Mouse (Mus musculus) intestine, embryonic 16.5 days (tissue): Measurements from ENCODE around the gene Cryl1. TPM values are rescaled to one million over a fixed set of nuclear protein-coding genes. Genes with fewer than 3 reads are reported as not detected.

ENCODE experiments used
- ATAC-seq: fragments of 200-750 bp; cut with Nextera tagmentation; 2 replicates; pipeline ENCODE4 v1.8.0; 2017; ENCODE audit warnings: moderate TSS enrichment, moderate library complexity
- H3K27ac ChIP-seq: fragments of 300-500 bp; sonication (generic); 2 replicates; pipeline ENCODE4 v1.5.1; 2014; ENCODE audit warnings: mild to moderate bottlenecking, low read length
- H3K27me3 ChIP-seq: fragments of 300-500 bp; sonication (generic); replicated peaks from 2 replicates; pipeline ENCODE4 v1.6.1; 2014; ENCODE audit warnings: low read length, control low read depth, mixed read lengths; ENCODE audit not compliant: control insufficient read depth, insufficient read depth
- H3K36me3 ChIP-seq: fragments of 300-500 bp; sonication (generic); 2 replicates; pipeline ENCODE4 v1.6.1; 2014; ENCODE audit warnings: low read length, control low read depth; ENCODE audit not compliant: control insufficient read depth, insufficient read depth
- H3K4me1 ChIP-seq: fragments of 300-500 bp; sonication (generic); 2 replicates; pipeline ENCODE4 v1.6.1; 2014; ENCODE audit warnings: low read length, control low read depth, mixed read lengths; ENCODE audit not compliant: control insufficient read depth, insufficient read depth
- H3K4me2 ChIP-seq: fragments of 300-500 bp; sonication (generic); 2 replicates; pipeline ENCODE4 v1.6.1; 2014; ENCODE audit warnings: low read depth, low read length, control low read depth
- H3K4me3 ChIP-seq: fragments of 300-500 bp; sonication (generic); 2 replicates; pipeline ENCODE4 v1.5.1; 2014; ENCODE audit warnings: mild to moderate bottlenecking, low read length
- H3K9ac ChIP-seq: fragments of 300-500 bp; sonication (generic); 2 replicates; pipeline ENCODE4 v1.6.1; 2014; ENCODE audit warnings: low read depth, low read length
- H3K9me3 ChIP-seq: fragments of 300-500 bp; sonication (generic); 2 replicates; pipeline ENCODE4 v1.6.1; 2016; ENCODE audit warnings: low read length, control low read depth; ENCODE audit not compliant: control insufficient read depth
- WGBS: fragments of 180-500 bp; shearing (Covaris S2); extraction: QIAGEN DNeasy Blood & Tissue Kit; methylation state at CpG from one replicate; pipeline ENCODE4 v1.1.7; 2014; 5-methylcytosine and 5-hydroxymethylcytosine counted together
- polyA plus RNA-seq: library from polyadenylated mRNA; unstranded; fragments of >200 nt; fragmentation: Nextera tagmentation; extraction: Ambion mirVana; gene quantifications from 2 replicates; pipeline ENCODE4 v1.2.1, GENCODE M21; 2015

Gene Cryl1
- polyA plus RNA-seq, 1 experiment from 2014 or later: 139 TPM

DNA sequence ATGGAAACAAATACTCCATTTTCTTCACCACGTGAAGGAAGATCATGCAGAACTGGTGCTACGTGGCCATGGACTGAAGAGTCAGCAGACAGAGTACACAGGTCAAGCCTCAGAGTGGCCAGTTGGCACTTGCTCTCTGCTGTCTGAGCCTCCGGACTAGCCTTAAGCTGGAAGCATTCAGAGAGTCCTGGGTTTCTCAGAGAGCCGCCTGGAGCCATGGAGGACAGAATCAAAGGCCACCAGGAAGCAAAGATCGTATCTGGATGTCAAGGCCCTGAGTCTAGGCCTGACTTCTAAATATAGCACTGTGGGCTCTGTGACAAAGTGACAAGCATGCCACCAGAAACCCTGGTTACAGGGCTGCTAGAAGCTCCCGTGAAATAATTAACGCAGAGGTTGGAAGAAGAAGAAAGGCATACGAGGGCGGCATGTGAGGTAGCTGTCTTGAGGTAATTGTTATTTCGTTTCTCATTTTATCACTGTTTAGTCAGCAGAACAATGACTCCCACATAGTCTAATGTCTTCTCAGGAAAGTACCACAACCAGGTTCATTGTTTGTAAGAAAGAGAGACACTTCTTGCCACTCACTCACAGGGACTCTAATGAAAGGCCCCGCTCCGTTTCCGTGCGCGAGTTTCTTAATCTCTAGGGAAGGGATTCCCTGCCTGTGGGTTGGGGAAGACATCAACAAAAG, 55.1 kb downstream of the Cryl1 start:
- Histone ChIP-seq H3K9me3 (no peaks in the 10 kb centered on the region), H3K36me3 (no peaks in the 10 kb centered on the region), H3K27me3 (no peaks in the 10 kb centered on the region), H3K4me1 (no peaks in the 10 kb centered on the region), H3K4me3 (no peak overlapping the region), H3K27ac (no peak overlapping the region), H3K4me2 (no peak overlapping the region), H3K9ac (no peak overlapping the region)
- ATAC-seq: no peak; the same call in 1 of the 2 replicates
- WGBS: 68% methylated on average over 15 of the region's 15 CpGs

DNA sequence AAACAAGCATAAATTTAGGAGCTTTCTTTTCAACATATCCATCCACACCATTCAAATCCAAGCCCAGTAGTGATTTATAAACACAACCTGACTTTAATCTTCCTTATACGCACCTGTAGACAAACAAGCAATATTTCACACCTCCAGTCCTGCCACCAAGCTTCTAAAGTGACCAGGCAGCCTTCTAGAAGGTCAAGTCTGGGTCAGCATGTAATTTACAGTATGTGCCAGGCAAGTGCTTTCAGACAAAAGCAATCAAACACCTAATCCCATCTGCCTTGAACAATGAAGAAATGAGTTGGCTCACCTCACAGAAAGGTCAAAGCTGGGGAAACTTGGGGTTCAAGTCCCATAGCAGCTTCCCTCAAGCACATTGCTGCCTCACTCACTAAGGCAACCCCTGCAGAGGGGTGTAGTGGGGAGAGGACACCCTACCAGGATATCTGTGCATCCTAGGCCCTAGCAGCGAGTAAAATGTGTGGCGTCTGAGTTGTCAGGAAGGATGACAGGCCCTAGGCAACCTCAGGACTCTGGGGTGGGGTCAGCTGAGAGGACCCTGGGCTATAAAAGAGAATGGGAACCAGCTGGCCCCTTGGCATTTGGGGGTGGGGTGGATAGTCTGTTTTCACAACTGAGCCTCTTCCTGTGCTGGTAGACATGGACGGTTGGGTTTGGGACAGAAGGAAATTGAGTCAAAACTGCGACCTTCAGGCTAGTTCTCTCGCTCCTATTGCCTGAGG, 55.8 kb downstream of the Cryl1 start:
- H3K36me3 ChIP-seq: no peaks in the 10 kb centered on the region
- H3K9ac ChIP-seq: no peak overlapping the region
- no peaks in the 10 kb centered on the region for H3K27me3 ChIP-seq
- ATAC-seq: no peak
- no peaks in the 10 kb centered on the region for H3K4me1 ChIP-seq
- no peak overlapping the region for H3K27ac ChIP-seq
- WGBS: 68% methylated on average over 6 of the region's 6 CpGs
- H3K9me3 ChIP-seq: no peaks in the 10 kb centered on the region
- H3K4me2 ChIP-seq: no peak overlapping the region
- H3K4me3 ChIP-seq: no peak overlapping the region

DNA sequence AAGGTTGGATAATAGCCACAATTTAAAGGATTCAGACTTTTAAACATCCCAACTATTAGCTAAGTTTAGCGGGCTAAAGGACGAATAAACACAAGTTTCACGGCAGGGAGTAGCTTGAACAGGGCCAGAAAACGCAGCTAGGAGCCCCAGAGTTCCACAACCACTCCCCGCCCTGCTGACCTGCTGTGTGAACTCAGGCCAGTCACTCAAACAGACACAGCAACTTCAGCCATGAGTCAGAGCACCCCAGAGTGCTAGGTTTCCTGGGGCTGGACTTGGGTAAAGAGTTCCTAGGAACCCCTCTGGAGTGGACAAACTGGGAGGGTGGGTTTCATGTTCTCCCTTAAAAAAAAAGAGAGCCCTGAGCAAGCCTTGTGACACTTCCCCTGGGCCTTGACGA, 59.7 kb downstream of the Cryl1 start:
- Histone ChIP-seq H3K9me3 (no peaks in the 10 kb centered on the region), H3K27ac (no peak overlapping the region), H3K4me1 (no peaks in the 10 kb centered on the region), H3K27me3 (no peaks in the 10 kb centered on the region), H3K36me3 (no peaks in the 10 kb centered on the region), H3K4me2 (no peak overlapping the region), H3K9ac (no peak overlapping the region), H3K4me3 (no peak overlapping the region)
- ATAC-seq: no peak
- WGBS: 41% methylated on average over 6 of the region's 6 CpGs

GRCm38 (mm10) chr14:57334833-57335232, 63.5 kb downstream of the Cryl1 start:
- no peaks in the 10 kb centered on the region for H3K36me3 ChIP-seq
- no peak overlapping the region for H3K27ac ChIP-seq
- H3K27me3 ChIP-seq: no peaks in the 10 kb centered on the region
- no peaks in the 10 kb centered on the region for H3K4me1 ChIP-seq
- WGBS: 77% methylated on average over 6 of the region's 6 CpGs
- ATAC-seq: no peak
- H3K9ac ChIP-seq: no peak overlapping the region
- H3K4me2 ChIP-seq: no peak overlapping the region
- no peaks in the 10 kb centered on the region for H3K9me3 ChIP-seq
- H3K4me3 ChIP-seq: no peak overlapping the region

DNA sequence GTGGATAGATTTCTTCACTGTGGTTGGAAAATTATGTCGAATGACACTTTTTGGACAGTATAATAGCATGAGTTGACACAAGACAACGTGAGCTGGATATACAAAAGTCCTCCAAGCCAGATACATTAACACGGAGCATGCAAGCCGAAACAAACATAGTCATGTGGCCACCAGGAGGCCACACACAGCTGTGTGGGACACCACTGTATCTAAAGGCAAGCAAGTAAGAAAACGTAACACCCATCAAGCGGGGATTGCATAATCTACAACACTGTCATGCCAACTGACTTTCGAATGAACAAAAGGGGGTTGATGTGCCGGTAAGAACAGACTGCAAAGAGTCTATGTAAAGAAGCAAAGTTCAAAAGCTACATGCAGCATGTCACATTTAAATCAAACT, 65.8 kb downstream of the Cryl1 start:
- Histone ChIP-seq H3K4me3 (no peak overlapping the region), H3K4me1 (no peaks in the 10 kb centered on the region), H3K4me2 (no peak overlapping the region), H3K9ac (no peak overlapping the region), H3K27ac (no peak overlapping the region), H3K36me3 (no peaks in the 10 kb centered on the region), H3K27me3 (no peaks in the 10 kb centered on the region), H3K9me3 (no peaks in the 10 kb centered on the region)
- no peak for ATAC-seq
- WGBS: 82% methylated on average over 8 of the region's 8 CpGs

DNA sequence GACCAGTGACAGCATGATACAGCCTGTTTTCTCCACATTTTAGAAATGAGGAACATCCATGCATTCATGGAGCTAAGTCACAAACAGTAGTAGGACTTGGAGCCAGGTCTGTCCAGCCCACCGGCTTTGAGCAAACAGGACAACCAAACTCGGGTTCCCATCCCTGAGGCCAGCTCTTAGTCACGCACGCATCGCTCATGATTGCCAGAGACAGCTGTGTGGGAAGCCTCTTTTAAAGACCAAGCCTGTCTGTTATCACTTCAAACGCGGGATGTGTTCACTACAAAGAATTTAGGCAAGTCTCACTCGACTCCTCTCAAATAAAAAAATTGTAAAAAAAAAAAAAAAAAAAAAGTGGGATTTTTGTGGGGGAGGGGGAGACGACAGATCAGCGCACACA, 67.2 kb downstream of the Cryl1 start:
- Histone ChIP-seq H3K36me3 (no peaks in the 10 kb centered on the region), H3K9ac (no peak overlapping the region), H3K27ac (no peak overlapping the region), H3K4me3 (no peak overlapping the region), H3K4me2 (no peak overlapping the region), H3K4me1 (no peaks in the 10 kb centered on the region), H3K27me3 (no peaks in the 10 kb centered on the region), H3K9me3 (no peaks in the 10 kb centered on the region)
- no peak for ATAC-seq
- WGBS: 82% methylated on average over 10 of the region's 10 CpGs

GRCm38 (mm10) chr14:57329600-57329999, 68.7 kb downstream of the Cryl1 start:
- Histone ChIP-seq H3K9me3 (no peaks in the 10 kb centered on the region), H3K4me1 (no peaks in the 10 kb centered on the region), H3K9ac (no peak overlapping the region), H3K4me2 (no peak overlapping the region), H3K36me3 (no peaks in the 10 kb centered on the region), H3K27ac (no peak overlapping the region), H3K4me3 (no peak overlapping the region), H3K27me3 (no peaks in the 10 kb centered on the region)
- no peak for ATAC-seq
- 89% methylated on average over 15 of the region's 15 CpGs for WGBS

DNA sequence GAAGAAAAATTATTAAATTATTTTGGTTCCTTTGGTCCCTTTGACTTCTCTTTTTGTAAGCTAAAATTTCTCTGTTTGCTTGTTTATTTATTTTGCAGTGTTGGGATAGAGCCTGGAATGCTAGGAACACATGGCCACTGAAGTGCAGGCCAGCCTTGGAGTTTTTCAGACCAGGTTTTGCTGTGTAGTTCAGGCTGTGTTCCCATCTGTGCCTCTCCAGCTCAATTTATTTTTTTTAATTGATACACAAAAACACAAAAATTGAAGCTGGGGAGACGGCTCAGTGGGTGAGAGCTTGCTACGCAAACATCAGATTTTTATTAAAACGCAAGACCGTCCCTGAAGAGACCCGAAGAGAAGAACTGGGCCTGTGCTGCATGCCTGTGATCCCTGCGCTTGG, 71.6 kb downstream of the Cryl1 start:
- H3K36me3 ChIP-seq: no peaks in the 10 kb centered on the region
- no peak overlapping the region for H3K9ac ChIP-seq
- H3K4me2 ChIP-seq: no peak overlapping the region
- WGBS: 93% methylated on average over 6 of the region's 6 CpGs
- ATAC-seq: no peak
- no peak overlapping the region for H3K27ac ChIP-seq
- H3K9me3 ChIP-seq: no peaks in the 10 kb centered on the region
- no peaks in the 10 kb centered on the region for H3K4me1 ChIP-seq
- no peak overlapping the region for H3K4me3 ChIP-seq
- H3K27me3 ChIP-seq: no peaks in the 10 kb centered on the region

DNA sequence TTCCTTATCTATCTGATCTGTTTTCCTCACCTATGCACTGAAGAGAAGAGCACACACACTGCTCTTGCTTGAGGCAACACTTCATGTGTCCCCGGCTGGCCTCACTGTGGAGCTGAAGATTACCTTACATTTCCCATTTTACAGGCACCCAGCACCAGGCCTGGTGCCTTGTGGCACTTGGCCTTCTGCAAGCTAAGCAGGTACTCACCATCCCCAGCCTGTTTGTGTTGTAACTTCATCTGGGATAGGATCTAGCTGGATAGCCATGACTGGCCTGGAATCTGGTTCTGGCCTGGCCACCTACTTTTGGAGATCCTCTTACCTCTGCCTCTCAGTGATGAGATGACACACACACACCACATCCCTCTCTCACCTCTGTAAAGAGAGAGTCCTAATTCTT, 79.5 kb downstream of the Cryl1 start:
- H3K9me3 ChIP-seq: no peaks in the 10 kb centered on the region
- ATAC-seq: no peak
- no peak overlapping the region for H3K27ac ChIP-seq

More for the DNA sequence above, 79.5 kb downstream of the Cryl1 start:
- no peaks in the 10 kb centered on the region for H3K36me3 ChIP-seq
- WGBS: 88% methylated on average over 1 of the region's 1 CpGs
- H3K4me2 ChIP-seq: no peak overlapping the region
- H3K4me3 ChIP-seq: no peak overlapping the region
- H3K27me3 ChIP-seq: no peaks in the 10 kb centered on the region
- no peaks in the 10 kb centered on the region for H3K4me1 ChIP-seq
- H3K9ac ChIP-seq: no peak overlapping the region
